Mouse (Mus musculus) hindbrain, embryonic 12.5 days (tissue): ENCODE measurements around the gene Trpv2. TPM values are rescaled to one million over a fixed set of nuclear protein-coding genes. Genes with fewer than 3 reads are reported as not detected.
A peak's percentile ranks its signal among the peaks of the same experiment; 100 is the strongest.

Experiments
- ATAC-seq: fragments of 200-750 bp; cut with Nextera tagmentation; 2 replicates; pipeline ENCODE4 v1.8.0; 2017; ENCODE audit warnings: moderate TSS enrichment; ENCODE audit not compliant: low FRiP score
- H3K27ac ChIP-seq: fragments of 300-500 bp; sonication (generic); 2 replicates; pipeline ENCODE4 v1.5.1; 2016; ENCODE audit warnings: mild to moderate bottlenecking
- H3K27me3 ChIP-seq: fragments of 300-500 bp; sonication (generic); 2 replicates; pipeline ENCODE4 v1.6.1; 2016; ENCODE audit warnings: mild to moderate bottlenecking
- H3K36me3 ChIP-seq: fragments of 300-500 bp; sonication (generic); 2 replicates; pipeline ENCODE4 v1.6.1; 2016; ENCODE audit warnings: mild to moderate bottlenecking
- H3K4me1 ChIP-seq: fragments of 300-500 bp; sonication (generic); 2 replicates; pipeline ENCODE4 v1.6.1; 2016
- H3K4me2 ChIP-seq: fragments of 300-500 bp; sonication (generic); replicated peaks from 2 replicates; pipeline ENCODE4 v1.6.1; 2016; ENCODE audit warnings: mild to moderate bottlenecking
- H3K4me3 ChIP-seq: fragments of 300-500 bp; sonication (generic); 2 replicates; pipeline ENCODE4 v1.5.1; 2016; ENCODE audit warnings: mild to moderate bottlenecking
- H3K9ac ChIP-seq: fragments of 300-500 bp; sonication (generic); 2 replicates; pipeline ENCODE4 v1.6.1; 2016; ENCODE audit warnings: mild to moderate bottlenecking, moderate library complexity
- H3K9me3 ChIP-seq: fragments of 300-500 bp; sonication (generic); replicated peaks from 2 replicates; pipeline ENCODE4 v1.6.1; 2016; ENCODE audit warnings: mild to moderate bottlenecking
- WGBS: fragments of 180-500 bp; shearing (Covaris S2); methylation state at CpG from one replicate; pipeline ENCODE4 v1.1.7; 2016; 5-methylcytosine and 5-hydroxymethylcytosine counted together
- polyA plus RNA-seq: library from polyadenylated mRNA; unstranded; fragments of >200 nt; fragmentation: Nextera tagmentation; extraction: Ambion mirVana; gene quantifications from 2 replicates; pipeline ENCODE4 v1.2.1, GENCODE M21; 2016

Trpv2 gene
- polyA plus RNA-seq, 1 experiment from 2014 or later: 10.8 TPM

GRCm38 (mm10) chr11:62563590-62563989, 10.7 kb upstream of the Trpv2 start:
- H3K4me1 ChIP-seq: no peaks in the 10 kb centered on the region
- no peak overlapping the region for H3K4me3 ChIP-seq
- WGBS: 88% methylated on average over 2 of the region's 2 CpGs
- no peak overlapping the region for H3K9ac ChIP-seq
- no peak overlapping the region for H3K4me2 ChIP-seq
- ATAC-seq: no peak
- no peaks in the 10 kb centered on the region for H3K27me3 ChIP-seq
- H3K9me3 ChIP-seq: no peaks in the 10 kb centered on the region
- no peak overlapping the region for H3K27ac ChIP-seq
- no peaks in the 10 kb centered on the region for H3K36me3 ChIP-seq

GRCm38 (mm10) chr11:62565747-62566146, 8.5 kb upstream of the Trpv2 start:
- H3K4me3 ChIP-seq: no peak overlapping the region
- no peak overlapping the region for H3K9ac ChIP-seq
- no peak overlapping the region for H3K4me2 ChIP-seq
- WGBS: 77% methylated on average over 7 of the region's 7 CpGs
- H3K9me3 ChIP-seq: no peaks in the 10 kb centered on the region
- H3K27me3 ChIP-seq: no peaks in the 10 kb centered on the region
- no peak for ATAC-seq
- no peaks in the 10 kb centered on the region for H3K4me1 ChIP-seq
- H3K36me3 ChIP-seq: no peaks in the 10 kb centered on the region
- H3K27ac ChIP-seq: no peak overlapping the region

- Histone ChIP-seq H3K9ac (no peak overlapping the region), H3K27ac (no peak overlapping the region), H3K36me3 (no peaks in the 10 kb centered on the region), H3K4me3 (no peak overlapping the region), H3K27me3 (no peaks in the 10 kb centered on the region), H3K4me2 (no peak overlapping the region), H3K9me3 (no peaks in the 10 kb centered on the region), H3K4me1 (no peaks in the 10 kb centered on the region)
- 80% methylated on average over 1 of the region's 1 CpGs for WGBS
- no peak for ATAC-seq
Observed at GRCm38 (mm10) chr11:62566211-62566610, 8.1 kb upstream of the Trpv2 start.

- H3K36me3 ChIP-seq: no peaks in the 10 kb centered on the region
- no peak overlapping the region for H3K9ac ChIP-seq
- WGBS: 71% methylated on average over 3 of the region's 3 CpGs
- no peaks in the 10 kb centered on the region for H3K27me3 ChIP-seq
- H3K4me1 ChIP-seq: no peaks in the 10 kb centered on the region
- no peak overlapping the region for H3K4me3 ChIP-seq
- no peak for ATAC-seq
- no peak overlapping the region for H3K4me2 ChIP-seq
- no peaks in the 10 kb centered on the region for H3K9me3 ChIP-seq
- H3K27ac ChIP-seq: no peak overlapping the region
Observed at GRCm38 (mm10) chr11:62568300-62568699, 6.0 kb upstream of the Trpv2 start.

- H3K4me2 ChIP-seq: no peak overlapping the region
- peaks cover 5% of the 10 kb centered on the region; the same call in 1 of the 2 replicates for H3K4me1 ChIP-seq
- H3K9me3 ChIP-seq: no peaks in the 10 kb centered on the region
- H3K27ac ChIP-seq: no peak overlapping the region
- no peak overlapping the region for H3K9ac ChIP-seq
- ATAC-seq: no peak
- peaks cover 16% of the 10 kb centered on the region; the same call in 1 of the 2 replicates for H3K27me3 ChIP-seq
- 87% methylated on average over 4 of the region's 4 CpGs for WGBS
- no peak overlapping the region for H3K4me3 ChIP-seq
- H3K36me3 ChIP-seq: no peaks in the 10 kb centered on the region
Observed at GRCm38 (mm10) chr11:62574703-62575085, 408 bp downstream of the Trpv2 start.

GRCm38 (mm10) chr11:62575297-62575658, 992 bp downstream of the Trpv2 start:
- Histone ChIP-seq H3K9ac (peak overlapping the region; percentile 74), H3K4me1 (peaks cover 5% of the 10 kb centered on the region; the same call in 1 of the 2 replicates), H3K27ac (0 out of 2 replicates have a peak overlapping the region, but pooled peaks have one; percentile 57), H3K27me3 (peaks cover 16% of the 10 kb centered on the region; the same call in 1 of the 2 replicates), H3K9me3 (no peaks in the 10 kb centered on the region), H3K4me2 (peak overlapping the region; percentile 99), H3K36me3 (no peaks in the 10 kb centered on the region), H3K4me3 (peak overlapping the region; percentile 52)
- under 1% methylated on average over 9 of the region's 9 CpGs for WGBS
- peak; percentile 81 for ATAC-seq

GRCm38 (mm10) chr11:62575659-62576438, 1.6 kb downstream of the Trpv2 start:
- Histone ChIP-seq H3K4me2 (peak overlapping the region; percentile 99), H3K9ac (peak overlapping the region; percentile 74), H3K27me3 (peaks cover 16% of the 10 kb centered on the region; the same call in 1 of the 2 replicates), H3K36me3 (no peaks in the 10 kb centered on the region), H3K4me1 (peaks cover 5% of the 10 kb centered on the region; the same call in 1 of the 2 replicates), H3K9me3 (no peaks in the 10 kb centered on the region), H3K4me3 (peak overlapping the region; percentile 52), H3K27ac (peak overlapping the region; percentile 57; the same call in 1 of the 2 replicates)
- peak; percentile 77 for ATAC-seq
- WGBS: 4% methylated on average over 27 of the region's 27 CpGs

- Histone ChIP-seq H3K36me3 (no peaks in the 10 kb centered on the region), H3K4me3 (peak overlapping the region; percentile 52), H3K4me2 (peak overlapping the region; percentile 99), H3K4me1 (peaks cover 5% of the 10 kb centered on the region; the same call in 1 of the 2 replicates), H3K9me3 (no peaks in the 10 kb centered on the region), H3K27ac (no peak overlapping the region), H3K27me3 (peaks cover 16% of the 10 kb centered on the region; the same call in 1 of the 2 replicates), H3K9ac (no peak overlapping the region)
- WGBS: 66% methylated on average over 16 of the region's 16 CpGs
- no peak for ATAC-seq
Observed at GRCm38 (mm10) chr11:62576530-62577152, 2.4 kb downstream of the Trpv2 start.

GRCm38 (mm10) chr11:62583031-62583430, 8.7 kb downstream of the Trpv2 start:
- H3K4me3 ChIP-seq: no peak overlapping the region
- ATAC-seq: no peak
- H3K27me3 ChIP-seq: peaks cover under 1% of the 10 kb centered on the region; the same call in 1 of the 2 replicates
- H3K27ac ChIP-seq: no peak overlapping the region
- 71% methylated on average over 6 of the region's 6 CpGs for WGBS
- H3K9me3 ChIP-seq: no peaks in the 10 kb centered on the region
- no peaks in the 10 kb centered on the region for H3K4me1 ChIP-seq
- no peak overlapping the region for H3K4me2 ChIP-seq
- H3K9ac ChIP-seq: no peak overlapping the region
- 0 out of 2 replicates have a peak, but pooled peaks cover 5% of the 10 kb centered on the region for H3K36me3 ChIP-seq

GRCm38 (mm10) chr11:62584671-62585206, 10.5 kb downstream of the Trpv2 start:
- H3K27me3 ChIP-seq: no peaks in the 10 kb centered on the region
- H3K9ac ChIP-seq: no peak overlapping the region
- 0 out of 2 replicates have a peak, but pooled peaks cover 5% of the 10 kb centered on the region for H3K36me3 ChIP-seq
- no peak overlapping the region for H3K27ac ChIP-seq
- no peaks in the 10 kb centered on the region for H3K9me3 ChIP-seq
- no peaks in the 10 kb centered on the region for H3K4me1 ChIP-seq
- 79% methylated on average over 9 of the region's 9 CpGs for WGBS
- no peak for ATAC-seq
- H3K4me3 ChIP-seq: no peak overlapping the region
- H3K4me2 ChIP-seq: no peak overlapping the region

GRCm38 (mm10) chr11:62587034-62587433, 12.7 kb downstream of the Trpv2 start:
- Histone ChIP-seq H3K9ac (no peak overlapping the region), H3K9me3 (no peaks in the 10 kb centered on the region), H3K4me1 (no peaks in the 10 kb centered on the region), H3K4me2 (no peak overlapping the region), H3K27ac (no peak overlapping the region), H3K36me3 (0 out of 2 replicates have a peak, but pooled peaks cover 5% of the 10 kb centered on the region), H3K27me3 (no peaks in the 10 kb centered on the region), H3K4me3 (no peak overlapping the region)
- 89% methylated on average over 5 of the region's 5 CpGs for WGBS
- no peak for ATAC-seq

GRCm38 (mm10) chr11:62589391-62589790, 15.1 kb downstream of the Trpv2 start:
- ATAC-seq: no peak
- Histone ChIP-seq H3K4me1 (no peaks in the 10 kb centered on the region), H3K27ac (no peak overlapping the region), H3K36me3 (0 out of 2 replicates have a peak, but pooled peaks cover 5% of the 10 kb centered on the region), H3K27me3 (no peaks in the 10 kb centered on the region), H3K9me3 (no peaks in the 10 kb centered on the region), H3K9ac (no peak overlapping the region), H3K4me2 (no peak overlapping the region), H3K4me3 (no peak overlapping the region)
- 77% methylated on average over 10 of the region's 10 CpGs for WGBS
